Mouse (Mus musculus): ENCODE results near the gene Rnf34. TPM values are rescaled to one million over a fixed set of nuclear protein-coding genes. Genes with fewer than 3 reads are reported as not detected.
A peak's percentile ranks its signal among the peaks of the same experiment; 100 is the strongest.

Gene Rnf34
- polyA plus RNA-seq, 1 experiment from 2014 or later = 32.6 TPM

GRCm38 (mm10) chr5:122890396-122890795 lies 40.5 kb downstream of the Rnf34 start:
- no peak overlapping the region for H3K9ac ChIP-seq (ENCODE audit: low read length)
- ATAC-seq (replicated peaks; ENCODE audit: extremely low read depth, insufficient read depth, low FRiP score) = no peak
- H3K4me3 ChIP-seq (ENCODE audit: low read length) = no peak overlapping the region
- no peak overlapping the region for H3K4me2 ChIP-seq (ENCODE audit: low read depth, low read length)
- peaks cover 9% of the 10 kb centered on the region for H3K4me1 ChIP-seq (ENCODE audit: control insufficient read depth, insufficient read depth, low read length)
- H3K9me3 ChIP-seq (replicated peaks; ENCODE audit: control insufficient read depth, low read length) = no peaks in the 10 kb centered on the region
- WGBS = 31% methylated on average over 2 of the region's 2 CpGs
- no peak overlapping the region for H3K27ac ChIP-seq (ENCODE audit: low read length)
- H3K36me3 ChIP-seq (ENCODE audit: control insufficient read depth, insufficient read depth) = no peaks in the 10 kb centered on the region; the same call in 1 of the 2 replicates
- H3K27me3 ChIP-seq (ENCODE audit: control insufficient read depth, insufficient read depth, low read length) = no peaks in the 10 kb centered on the region

GRCm38 (mm10) chr5:122893270-122893669 lies 43.4 kb downstream of the Rnf34 start:
- Histone ChIP-seq H3K4me2 (ENCODE audit: low read depth, low read length) (no peak overlapping the region), H3K27me3 (ENCODE audit: control insufficient read depth, insufficient read depth, low read length) (no peaks in the 10 kb centered on the region), H3K36me3 (ENCODE audit: control insufficient read depth, insufficient read depth) (no peaks in the 10 kb centered on the region; the same call in 1 of the 2 replicates), H3K4me1 (ENCODE audit: control insufficient read depth, insufficient read depth, low read length) (peaks cover 14% of the 10 kb centered on the region), H3K9me3 (replicated peaks; ENCODE audit: control insufficient read depth, low read length) (no peaks in the 10 kb centered on the region), H3K4me3 (ENCODE audit: low read length) (no peak overlapping the region), H3K9ac (ENCODE audit: low read length) (no peak overlapping the region), H3K27ac (ENCODE audit: low read length) (no peak overlapping the region)
- WGBS = 97% methylated on average over 6 of the region's 6 CpGs
- ATAC-seq (replicated peaks; ENCODE audit: extremely low read depth, insufficient read depth, low FRiP score) = no peak

- Histone ChIP-seq H3K9ac (ENCODE audit: low read length) (no peak overlapping the region), H3K4me3 (ENCODE audit: low read length) (no peak overlapping the region), H3K4me2 (ENCODE audit: low read depth, low read length) (no peak overlapping the region), H3K4me1 (ENCODE audit: control insufficient read depth, insufficient read depth, low read length) (peaks cover 20% of the 10 kb centered on the region), H3K27me3 (ENCODE audit: control insufficient read depth, insufficient read depth, low read length) (no peaks in the 10 kb centered on the region), H3K9me3 (replicated peaks; ENCODE audit: control insufficient read depth, low read length) (no peaks in the 10 kb centered on the region), H3K36me3 (ENCODE audit: control insufficient read depth, insufficient read depth) (no peaks in the 10 kb centered on the region), H3K27ac (ENCODE audit: low read length) (no peak overlapping the region)
- WGBS = 91% methylated on average over 5 of the region's 5 CpGs
- ATAC-seq (replicated peaks; ENCODE audit: extremely low read depth, insufficient read depth, low FRiP score) = no peak
Observed at GRCm38 (mm10) chr5:122894007-122894637, 44.3 kb downstream of the Rnf34 start.

- 0 out of 2 replicates have a peak overlapping the region, but pooled peaks have one; percentile 4 for H3K27ac ChIP-seq (ENCODE audit: low read length)
- 69% methylated on average over 4 of the region's 4 CpGs for WGBS
- H3K4me1 ChIP-seq (ENCODE audit: control insufficient read depth, insufficient read depth, low read length) = peaks cover 20% of the 10 kb centered on the region
- no peaks in the 10 kb centered on the region for H3K27me3 ChIP-seq (ENCODE audit: control insufficient read depth, insufficient read depth, low read length)
- no peak overlapping the region for H3K4me3 ChIP-seq (ENCODE audit: low read length)
- H3K9ac ChIP-seq (ENCODE audit: low read length) = no peak overlapping the region; the same call in 1 of the 2 replicates
- no peak overlapping the region for H3K4me2 ChIP-seq (ENCODE audit: low read depth, low read length)
- ATAC-seq (replicated peaks; ENCODE audit: extremely low read depth, insufficient read depth, low FRiP score) = no peak
- no peaks in the 10 kb centered on the region for H3K9me3 ChIP-seq (replicated peaks; ENCODE audit: control insufficient read depth, low read length)
- H3K36me3 ChIP-seq (ENCODE audit: control insufficient read depth, insufficient read depth) = no peaks in the 10 kb centered on the region
Observed at GRCm38 (mm10) chr5:122894821-122895220, 45.0 kb downstream of the Rnf34 start.

GRCm38 (mm10) chr5:122898153-122898552 lies 48.3 kb downstream of the Rnf34 start:
- Histone ChIP-seq H3K4me2 (ENCODE audit: low read depth, low read length) (no peak overlapping the region), H3K36me3 (ENCODE audit: control insufficient read depth, insufficient read depth) (no peaks in the 10 kb centered on the region), H3K9ac (ENCODE audit: low read length) (no peak overlapping the region), H3K27me3 (ENCODE audit: control insufficient read depth, insufficient read depth, low read length) (no peaks in the 10 kb centered on the region), H3K4me1 (ENCODE audit: control insufficient read depth, insufficient read depth, low read length) (peaks cover 22% of the 10 kb centered on the region), H3K9me3 (replicated peaks; ENCODE audit: control insufficient read depth, low read length) (no peaks in the 10 kb centered on the region), H3K27ac (ENCODE audit: low read length) (no peak overlapping the region), H3K4me3 (ENCODE audit: low read length) (no peak overlapping the region)
- no peak for ATAC-seq (replicated peaks; ENCODE audit: extremely low read depth, insufficient read depth, low FRiP score)
- 75% methylated on average over 6 of the region's 6 CpGs for WGBS

GRCm38 (mm10) chr5:122898963-122899776 lies 49.3 kb downstream of the Rnf34 start:
- peak; percentile 5 for ATAC-seq (replicated peaks; ENCODE audit: extremely low read depth, insufficient read depth, low FRiP score)
- Histone ChIP-seq H3K9me3 (replicated peaks; ENCODE audit: control insufficient read depth, low read length) (no peaks in the 10 kb centered on the region), H3K4me1 (ENCODE audit: control insufficient read depth, insufficient read depth, low read length) (peaks cover 22% of the 10 kb centered on the region), H3K9ac (ENCODE audit: low read length) (peak overlapping the region; percentile 94), H3K4me2 (ENCODE audit: low read depth, low read length) (peak overlapping the region; percentile 94), H3K36me3 (ENCODE audit: control insufficient read depth, insufficient read depth) (no peaks in the 10 kb centered on the region), H3K27ac (ENCODE audit: low read length) (peak overlapping the region; percentile 91), H3K27me3 (ENCODE audit: control insufficient read depth, insufficient read depth, low read length) (no peaks in the 10 kb centered on the region), H3K4me3 (ENCODE audit: low read length) (peak overlapping the region; percentile 88)
- 2% methylated on average over 45 of the region's 45 CpGs for WGBS

GRCm38 (mm10) chr5:122899777-122900557 lies 50.1 kb downstream of the Rnf34 start:
- peak overlapping the region; percentile 91 for H3K27ac ChIP-seq (ENCODE audit: low read length)
- under 1% methylated on average over 105 of the region's 120 CpGs for WGBS
- ATAC-seq (replicated peaks; ENCODE audit: extremely low read depth, insufficient read depth, low FRiP score) = peak; percentile 95
- no peaks in the 10 kb centered on the region for H3K36me3 ChIP-seq (ENCODE audit: control insufficient read depth, insufficient read depth)
- H3K27me3 ChIP-seq (ENCODE audit: control insufficient read depth, insufficient read depth, low read length) = no peaks in the 10 kb centered on the region
- H3K4me3 ChIP-seq (ENCODE audit: low read length) = peak overlapping the region; percentile 88
- peak overlapping the region; percentile 94 for H3K9ac ChIP-seq (ENCODE audit: low read length)
- H3K4me2 ChIP-seq (ENCODE audit: low read depth, low read length) = peak overlapping the region; percentile 94
- peaks cover 18% of the 10 kb centered on the region for H3K4me1 ChIP-seq (ENCODE audit: control insufficient read depth, insufficient read depth, low read length)
- no peaks in the 10 kb centered on the region for H3K9me3 ChIP-seq (replicated peaks; ENCODE audit: control insufficient read depth, low read length)

GRCm38 (mm10) chr5:122900558-122901171 lies 50.8 kb downstream of the Rnf34 start:
- H3K27ac ChIP-seq (ENCODE audit: low read length) = peak overlapping the region; percentile 78
- ATAC-seq (replicated peaks; ENCODE audit: extremely low read depth, insufficient read depth, low FRiP score) = no peak
- H3K9ac ChIP-seq (ENCODE audit: low read length) = peak overlapping the region; percentile 94
- H3K4me2 ChIP-seq (ENCODE audit: low read depth, low read length) = peak overlapping the region; percentile 94
- peaks cover 17% of the 10 kb centered on the region for H3K4me1 ChIP-seq (ENCODE audit: control insufficient read depth, insufficient read depth, low read length)
- no peaks in the 10 kb centered on the region for H3K9me3 ChIP-seq (replicated peaks; ENCODE audit: control insufficient read depth, low read length)
- H3K36me3 ChIP-seq (ENCODE audit: control insufficient read depth, insufficient read depth) = no peaks in the 10 kb centered on the region
- WGBS = 4% methylated on average over 33 of the region's 33 CpGs
- no peaks in the 10 kb centered on the region for H3K27me3 ChIP-seq (ENCODE audit: control insufficient read depth, insufficient read depth, low read length)
- peak overlapping the region; percentile 88 for H3K4me3 ChIP-seq (ENCODE audit: low read length)

Data from heart, embryonic 16.5 days (tissue).